Mouse (Mus musculus) G1E (cell line): Measurements from ENCODE around the gene Slc35f1.

Experiments used
- CTCF ChIP-seq: IDR thresholded peaks from 2 replicates; pipeline ENCODE4 v1.5.1; 2012; ENCODE audit warnings: low read depth, low read length, inconsistent platforms, mixed read lengths
- GATA1 ChIP-seq: IDR thresholded peaks from 2 replicates; pipeline ENCODE4 v1.6.1; 2012; ENCODE audit warnings: borderline replicate concordance, low read length, inconsistent platforms, mixed read lengths
- POLR2AphosphoS5 ChIP-seq: IDR thresholded peaks from 2 replicates; pipeline ENCODE4 v1.6.1; 2012; ENCODE audit warnings: low read depth, low read length, inconsistent platforms; ENCODE audit not compliant: insufficient replicate concordance
- TAL1 ChIP-seq: conservative IDR thresholded peaks from 2 replicates; pipeline ENCODE4 v1.6.1; 2012; ENCODE audit warnings: low read depth, low read length, inconsistent platforms, mixed read lengths

DNA sequence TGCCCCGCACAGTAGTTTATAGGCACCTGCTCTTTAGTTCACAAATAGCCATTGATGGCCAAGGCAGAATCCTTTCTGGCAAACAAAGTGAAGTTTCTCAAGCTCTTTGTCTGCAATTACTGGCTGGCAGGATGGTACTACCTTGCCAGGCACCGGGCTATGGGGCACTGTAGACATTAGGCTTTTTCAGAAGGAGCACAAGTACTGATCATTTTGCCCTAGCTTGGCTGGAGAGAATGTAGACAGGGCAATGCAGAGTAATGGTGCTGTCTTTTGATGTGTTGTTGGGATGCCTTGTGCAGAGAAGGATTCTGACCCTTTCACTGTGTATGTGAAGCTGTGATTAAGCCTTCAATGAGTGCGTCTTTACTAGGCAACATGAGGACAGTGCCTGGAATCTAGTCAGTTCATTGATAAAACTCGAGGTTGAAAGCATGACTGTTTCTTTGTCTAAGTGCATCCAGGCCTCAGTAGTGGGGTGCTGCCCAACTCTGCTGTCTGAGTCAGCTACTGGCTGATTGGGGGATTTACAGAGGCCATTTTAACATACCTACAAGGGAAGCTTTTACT is 57.8 kb downstream of the Slc35f1 start:
- TF ChIP-seq CTCF (no peak), GATA1 (no peak), POLR2AphosphoS5 (no peak), TAL1 (no peak)
